Mouse (Mus musculus): ENCODE data around the gene Mst1r. TPM values are rescaled to one million over a fixed set of nuclear protein-coding genes. Genes with fewer than 3 reads are reported as not detected.

Gene Mst1r
- total RNA-seq, 2 experiments from 2014 or later: 6.3 TPM; not detected in 1

DNA sequence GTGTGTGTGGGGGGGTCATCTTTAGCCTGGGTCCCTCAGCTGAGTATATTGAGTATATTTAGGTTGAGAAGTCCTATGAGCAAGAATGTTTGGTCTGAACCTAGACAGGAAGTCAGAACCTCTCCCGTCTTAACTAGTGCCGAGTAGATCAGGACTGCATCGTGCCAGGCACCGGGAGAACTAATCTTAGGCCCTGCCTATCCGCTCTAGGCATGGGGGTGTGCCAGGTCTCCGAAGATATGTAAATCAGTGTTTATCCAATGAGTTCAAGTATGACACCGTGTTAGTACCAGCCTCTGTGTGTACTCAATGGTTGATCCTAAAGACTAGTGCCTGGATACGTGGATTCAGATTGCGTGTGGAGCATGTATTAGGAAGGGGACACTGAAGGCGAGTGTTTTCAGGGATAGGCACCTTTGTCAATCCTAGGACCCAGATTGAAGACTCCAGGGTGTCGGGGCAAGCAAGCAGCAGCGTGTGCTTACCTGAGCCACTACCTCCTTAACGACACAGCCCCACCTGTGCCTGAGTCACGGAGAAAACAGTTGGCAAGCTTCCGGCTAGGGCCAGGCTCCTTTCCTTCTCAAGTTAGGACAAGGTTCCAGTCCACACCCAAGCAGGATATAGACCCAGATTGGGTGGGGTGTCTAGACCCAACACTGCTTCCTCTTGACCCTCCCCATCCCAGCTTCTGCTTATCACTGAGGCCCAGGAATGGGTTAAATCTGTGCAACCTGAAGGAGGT is 3.5 kb downstream of the Mst1r start:
- no peak for ATAC-seq (replicated peaks; ENCODE audit: poor library complexity, severe bottlenecking)

DNA sequence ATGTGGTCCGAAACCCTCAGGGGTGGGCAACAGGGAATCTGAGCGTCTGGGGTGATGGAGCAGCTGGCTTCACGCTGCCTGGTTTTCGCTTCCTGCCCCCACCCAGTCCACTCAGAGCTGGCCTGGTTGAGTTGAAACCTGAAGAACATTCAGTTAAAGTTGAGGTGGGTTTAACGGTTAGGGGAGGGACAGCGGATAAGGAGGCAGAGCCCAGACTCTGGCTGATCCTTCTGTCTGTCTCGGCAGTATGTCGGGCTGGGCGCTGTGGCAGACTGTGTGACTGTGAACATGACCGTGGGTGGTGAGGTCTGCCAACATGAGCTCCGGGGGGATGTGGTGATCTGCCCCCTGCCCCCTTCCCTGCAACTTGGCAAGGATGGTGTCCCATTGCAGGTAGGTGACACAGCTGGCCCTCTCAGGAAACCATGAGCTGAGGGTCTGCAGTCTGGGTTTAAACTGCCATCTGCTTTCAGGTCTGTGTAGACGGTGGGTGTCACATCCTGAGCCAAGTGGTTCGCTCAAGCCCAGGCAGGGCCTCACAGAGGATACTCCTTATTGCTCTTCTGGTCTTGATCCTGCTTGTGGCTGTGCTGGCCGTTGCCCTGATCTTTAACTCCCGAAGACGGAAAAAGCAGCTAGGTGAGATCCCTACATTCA is 8.2 kb downstream of the Mst1r start:
- no peak for ATAC-seq (replicated peaks; ENCODE audit: poor library complexity, severe bottlenecking)

- ATAC-seq (replicated peaks; ENCODE audit: poor library complexity, severe bottlenecking): no peak
Measured at GRCm38 (mm10) chr9:107917895-107918608, 11.4 kb downstream of the Mst1r start.

GRCm38 (mm10) chr9:107918884-107919283 is 12.2 kb downstream of the Mst1r start:
- ATAC-seq (replicated peaks; ENCODE audit: poor library complexity, severe bottlenecking): no peak

- no peak for ATAC-seq (replicated peaks; ENCODE audit: poor library complexity, severe bottlenecking)
Measured at GRCm38 (mm10) chr9:107919441-107919840, 12.8 kb downstream of the Mst1r start.

DNA sequence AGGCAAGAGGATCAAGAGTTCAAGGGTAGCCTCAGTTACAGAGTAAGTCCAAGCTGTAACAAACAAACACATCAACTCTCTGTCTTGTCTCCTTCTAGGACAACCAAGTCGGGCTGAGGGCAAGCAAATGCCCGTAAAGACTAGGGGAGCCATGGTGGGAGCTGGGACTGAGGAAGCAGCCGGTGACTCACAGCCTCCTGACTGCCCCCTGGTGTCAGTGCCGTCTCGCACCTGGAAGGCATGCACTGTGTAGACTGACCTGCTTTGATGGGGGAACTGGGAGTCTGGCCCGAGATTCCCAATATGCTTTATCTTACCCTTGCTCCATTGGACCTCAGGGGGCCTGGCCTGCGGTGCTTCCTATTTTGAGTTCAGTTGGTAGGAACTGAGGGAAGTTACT is 16.3 kb downstream of the Mst1r start:
- peak; percentile 41; the same call in 1 of the 2 replicates for ATAC-seq (replicated peaks; ENCODE audit: poor library complexity, severe bottlenecking)

- peak; percentile 84 for ATAC-seq (replicated peaks; ENCODE audit: poor library complexity, severe bottlenecking)
Measured at GRCm38 (mm10) chr9:107923956-107924355, 17.3 kb downstream of the Mst1r start.

DNA sequence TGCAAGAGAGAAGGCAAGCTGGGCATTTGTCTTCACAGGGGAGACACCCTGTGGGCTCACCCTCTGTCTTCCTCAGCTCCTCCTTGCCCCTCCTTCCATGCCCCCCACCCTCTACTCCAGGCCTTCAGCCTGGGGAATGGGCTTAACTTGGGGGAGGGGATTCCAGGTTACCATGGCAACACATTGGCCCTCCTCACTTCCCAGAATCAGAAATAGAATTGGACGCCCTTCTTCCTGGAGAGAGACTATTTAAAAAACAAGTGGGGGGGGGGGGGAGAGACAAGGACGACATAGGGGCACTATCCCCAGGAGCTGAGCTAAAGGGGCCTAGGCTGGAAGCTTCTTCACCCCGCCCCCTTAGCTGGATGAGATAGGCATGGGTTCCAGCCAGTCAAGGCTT is 18.6 kb downstream of the Mst1r start:
- ATAC-seq (replicated peaks; ENCODE audit: poor library complexity, severe bottlenecking): no peak

DNA sequence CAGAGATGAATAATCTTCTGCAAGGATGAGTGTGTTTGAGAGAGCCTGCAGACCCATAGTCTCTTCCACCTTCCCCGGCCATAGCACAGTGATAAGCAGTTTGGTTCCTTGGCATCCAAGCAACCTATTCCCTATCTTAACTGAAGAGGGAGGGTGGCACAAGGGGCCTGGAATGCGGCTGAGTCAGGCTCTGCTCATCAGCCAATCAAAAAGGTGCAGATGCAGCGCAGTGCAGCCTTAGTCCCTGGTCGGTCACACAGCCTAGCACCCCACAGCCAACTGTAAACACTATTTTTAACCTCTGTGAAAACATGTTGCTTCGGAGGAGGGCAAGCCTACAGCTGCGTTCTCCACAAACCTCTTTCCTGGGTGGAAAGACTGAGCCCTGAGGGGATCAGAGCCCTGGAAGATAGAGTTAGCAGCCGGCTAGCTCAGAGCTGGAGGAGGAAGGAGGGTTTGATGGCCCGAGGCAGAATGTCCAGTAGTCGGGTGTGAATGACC is 20.3 kb downstream of the Mst1r start:
- no peak for ATAC-seq (replicated peaks; ENCODE audit: poor library complexity, severe bottlenecking)

DNA sequence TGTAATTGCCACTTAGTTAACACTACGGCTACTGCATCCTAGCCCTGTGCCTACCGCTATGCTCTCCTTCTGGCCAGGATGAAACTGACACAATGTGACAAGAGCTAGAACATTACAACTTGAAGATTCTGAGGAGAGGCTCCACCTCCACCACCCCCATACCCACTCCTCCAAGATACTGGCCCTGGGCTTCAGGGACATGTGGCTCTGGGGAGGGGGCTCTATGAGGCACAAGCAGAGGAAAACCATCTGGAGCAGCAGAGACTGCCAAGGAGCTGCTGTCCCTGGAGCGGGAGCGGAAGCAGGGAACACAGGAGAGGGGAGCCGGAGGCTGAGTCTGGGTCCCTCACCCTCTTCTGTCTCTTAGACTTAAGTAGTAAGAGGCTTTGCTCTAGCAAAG is 21.1 kb downstream of the Mst1r start:
- no peak for ATAC-seq (replicated peaks; ENCODE audit: poor library complexity, severe bottlenecking)

DNA sequence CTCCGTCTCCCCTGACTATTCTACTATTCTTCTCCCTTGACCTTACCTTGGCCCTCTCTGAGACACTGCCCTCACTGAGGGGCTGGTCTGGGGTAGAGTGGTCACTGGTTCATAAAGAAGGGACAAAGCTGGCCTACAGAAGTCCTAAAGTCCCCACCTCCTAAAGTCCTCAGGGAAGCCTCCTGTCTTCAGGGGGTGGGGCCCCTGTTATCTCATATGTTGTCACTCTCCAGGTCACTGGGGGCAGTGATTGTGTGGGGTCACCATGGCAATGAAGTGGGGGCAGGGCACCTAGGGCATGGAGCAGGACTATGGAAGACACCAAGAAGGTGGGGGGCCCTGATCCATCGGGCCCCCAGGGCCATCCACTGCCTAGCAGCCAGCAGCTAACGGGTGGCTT is 21.5 kb downstream of the Mst1r start, which contains the start of gene Actl11:
Gene Actl11 (plus strand): TSS at position 301 of the 400 bp plus-strand sequence.
- ATAC-seq (replicated peaks; ENCODE audit: poor library complexity, severe bottlenecking): no peak

GRCm38 (mm10) chr9:107932221-107932620 is 25.5 kb downstream of the Mst1r start:
- ATAC-seq (replicated peaks; ENCODE audit: poor library complexity, severe bottlenecking): no peak

DNA sequence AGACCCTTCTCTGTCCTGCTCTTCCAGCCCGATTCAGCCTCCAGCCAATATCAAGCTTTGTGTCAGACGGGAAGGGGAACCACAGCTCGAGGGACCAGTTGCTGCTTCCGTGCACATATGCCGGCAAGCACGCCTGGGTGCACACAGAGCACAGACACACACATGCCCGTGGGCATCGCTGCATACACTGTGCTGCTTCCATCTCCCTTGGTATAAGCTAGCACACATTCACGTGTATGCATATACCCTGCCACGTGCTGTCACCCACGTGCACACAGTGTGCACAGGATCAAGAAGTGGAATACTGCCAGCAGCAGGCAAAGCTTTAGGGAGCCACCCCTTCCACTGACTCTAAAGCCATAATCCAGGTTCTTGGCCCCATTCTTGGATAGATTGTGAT is 27.5 kb downstream of the Mst1r start:
- ATAC-seq (replicated peaks; ENCODE audit: poor library complexity, severe bottlenecking): no peak

GRCm38 (mm10) chr9:107935374-107935773 is 28.7 kb downstream of the Mst1r start, which contains the start of gene Camkv:
TSS of gene Camkv (plus strand) at chr9:107935674.
- no peak for ATAC-seq (replicated peaks; ENCODE audit: poor library complexity, severe bottlenecking)

GRCm38 (mm10) chr9:107935790-107936214 is 29.1 kb downstream of the Mst1r start:
- ATAC-seq (replicated peaks; ENCODE audit: poor library complexity, severe bottlenecking): peak; percentile 63

DNA sequence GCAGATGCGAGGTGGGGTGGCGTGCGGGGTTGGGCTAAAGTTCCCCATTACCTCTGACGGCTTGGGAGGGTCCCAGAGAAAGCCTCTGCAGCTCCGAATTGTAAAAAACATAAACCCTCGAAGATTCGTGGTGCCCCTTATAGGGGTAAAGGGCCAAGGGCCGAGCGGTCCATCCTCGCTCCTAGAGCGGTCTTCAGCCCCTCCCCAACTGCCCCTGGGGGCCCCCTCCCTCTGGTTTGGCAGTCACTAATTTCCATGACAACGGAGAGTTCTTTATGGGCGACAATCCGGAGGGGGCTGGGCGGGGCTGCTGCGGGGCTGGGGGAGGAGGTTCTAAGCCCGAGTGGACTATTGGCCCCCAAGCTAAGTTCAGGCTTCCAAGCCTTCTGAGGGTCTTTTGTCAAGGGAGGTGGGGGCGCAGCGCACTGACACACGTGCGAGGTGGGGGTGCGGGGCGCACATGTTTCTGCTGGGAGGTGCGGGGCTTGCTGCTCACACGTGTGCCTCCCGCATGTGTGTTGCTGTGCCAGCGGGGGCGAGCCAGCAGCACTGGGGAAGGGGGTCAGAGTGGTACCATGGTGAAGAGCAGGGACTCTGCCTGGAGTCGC is 29.6 kb downstream of the Mst1r start:
- 0 out of 2 replicates have a peak, but pooled peaks have one; percentile 10 for ATAC-seq (replicated peaks; ENCODE audit: poor library complexity, severe bottlenecking)

DNA sequence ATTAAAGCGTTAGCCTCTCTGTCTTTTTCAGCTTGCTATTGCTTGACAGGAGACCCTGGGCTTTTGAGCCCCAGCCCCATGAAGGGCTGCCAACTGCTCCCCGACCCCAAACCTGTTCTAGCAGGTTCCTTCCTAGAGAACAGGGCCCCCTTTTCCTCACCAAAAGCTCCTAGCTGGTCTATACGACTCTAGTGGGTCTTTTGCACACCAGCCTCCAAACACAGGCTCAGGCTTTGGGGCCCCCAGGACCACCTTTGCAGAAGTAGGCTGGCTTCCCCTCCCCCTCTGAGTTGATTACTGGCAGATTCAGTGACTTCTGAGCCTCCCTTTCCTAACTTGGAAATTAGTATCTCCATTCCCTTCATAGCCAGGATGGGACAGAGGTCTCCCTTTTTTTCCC is 30.2 kb downstream of the Mst1r start:
- no peak for ATAC-seq (replicated peaks; ENCODE audit: poor library complexity, severe bottlenecking)

DNA sequence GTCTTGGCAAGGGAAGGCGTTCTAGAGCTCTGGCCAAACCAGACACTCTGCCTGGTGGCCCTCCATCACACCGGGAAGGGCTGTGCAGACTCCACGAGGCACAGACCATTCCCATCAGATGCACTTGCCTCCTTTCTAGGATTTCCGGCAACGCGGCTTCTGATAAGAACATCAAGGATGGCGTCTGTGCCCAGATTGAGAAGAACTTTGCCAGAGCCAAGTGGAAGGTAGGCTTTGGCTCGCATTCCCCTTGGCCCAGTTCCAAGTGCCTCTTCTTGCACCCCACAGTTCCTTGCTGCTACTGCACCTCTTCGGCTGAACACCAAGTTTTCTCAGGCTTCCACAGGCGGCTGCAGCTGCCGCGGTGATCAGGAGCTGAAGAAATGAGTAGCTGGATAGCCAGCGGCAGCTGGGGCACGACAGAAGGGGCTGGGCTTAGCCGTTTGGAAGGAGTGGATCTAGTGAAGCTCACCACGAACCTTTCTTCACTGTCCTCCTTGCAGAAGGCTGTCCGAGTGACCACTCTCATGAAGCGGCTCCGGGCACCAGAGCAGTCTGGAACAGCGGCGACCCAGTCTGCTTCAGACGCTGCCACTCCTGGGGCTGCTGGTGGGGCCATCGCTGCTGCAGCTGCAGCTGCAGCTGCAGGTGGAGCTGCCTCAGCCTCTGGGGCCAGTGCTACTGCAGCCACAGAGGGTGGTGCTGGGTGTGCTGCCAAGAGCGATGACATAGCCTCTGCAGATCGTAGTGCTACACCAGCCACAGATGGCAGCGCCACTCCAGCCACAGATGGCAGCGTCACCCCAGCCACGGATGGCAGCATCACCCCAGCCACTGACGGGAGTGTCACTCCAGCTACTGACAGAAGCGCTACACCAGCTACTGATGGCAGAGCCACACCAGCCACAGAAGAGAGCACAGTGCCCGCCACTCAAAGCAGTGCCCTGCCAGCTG is 40.8 kb downstream of the Mst1r start:
- no peak for ATAC-seq (replicated peaks; ENCODE audit: poor library complexity, severe bottlenecking)

DNA sequence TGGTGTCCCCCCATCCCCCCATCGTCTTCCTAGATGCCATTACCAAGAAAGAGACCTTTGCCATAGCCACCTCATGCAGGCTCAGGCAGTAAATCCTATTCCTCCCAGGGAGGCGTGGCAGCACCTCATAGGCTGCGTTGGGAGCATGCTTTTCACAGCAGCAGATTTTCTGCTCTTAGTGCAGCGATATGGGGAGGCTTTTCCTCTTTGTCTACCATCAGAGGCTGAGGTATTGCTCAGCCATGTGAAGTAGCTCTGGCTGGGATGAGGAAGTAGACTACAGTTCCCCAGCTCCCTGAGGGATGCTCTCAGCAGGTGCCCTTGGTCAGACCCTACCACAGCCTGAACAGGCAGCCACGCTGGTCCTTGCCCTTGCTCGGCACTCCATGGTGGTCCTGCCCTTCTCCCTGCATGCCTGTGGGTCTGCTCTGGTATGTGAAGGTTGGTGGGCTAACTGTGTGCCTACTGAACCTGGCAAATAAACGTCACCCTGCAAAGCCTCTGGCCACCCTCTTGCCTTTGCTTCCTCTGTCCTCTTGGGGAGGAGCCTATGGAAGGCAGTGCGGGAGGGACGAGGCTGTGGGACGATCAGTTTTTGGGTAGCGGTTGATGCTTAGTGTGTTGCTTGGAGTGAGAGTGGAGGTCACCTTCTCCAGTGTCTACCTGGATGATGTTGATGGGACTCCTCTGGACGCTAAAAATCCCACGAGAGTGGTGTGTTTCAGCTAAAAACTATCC is 42.7 kb downstream of the Mst1r start:
- peak; percentile 16; the same call in 1 of the 2 replicates for ATAC-seq (replicated peaks; ENCODE audit: poor library complexity, severe bottlenecking)

All from granulocyte monocyte progenitor cell, adult 5-6 weeks (primary cell).